Mouse (Mus musculus): Measurements from ENCODE around the gene Acot11. TPM values are rescaled to one million over a fixed set of nuclear protein-coding genes. Genes with fewer than 3 reads are reported as not detected.
"Not testable (repeated sequence)": the region's sequence is repeated elsewhere in the genome, so short reads cannot be mapped to it uniquely, and the experiment has no call there.

The Acot11 gene
- total RNA-seq, 2 experiments from 2014 or later = 51.7 to 54.1 TPM

GRCm38 (mm10) chr4:106805890-106806289 is 1.1 kb upstream of the Acot11 start:
- intact Hi-C loops (cut with DNase I) = no loop called here
- no peak for DNase-seq (ENCODE audit: extremely low spot score in 1 of 2, low spot score in 2 of 2)
- TF ChIP-seq CTCF (IDR thresholded peaks at IDR 0.05) = peak; percentile 5
- no peak overlapping the region for H3K27ac ChIP-seq
- no peak overlapping the region for H3K4me3 ChIP-seq

- no peak for DNase-seq (ENCODE audit: extremely low spot score in 1 of 2, low spot score in 2 of 2)
- no peak for TF ChIP-seq CTCF (IDR thresholded peaks at IDR 0.05)
- Histone ChIP-seq H3K4me3 (no peak overlapping the region), H3K27ac (no peak overlapping the region)
- intact Hi-C loops (cut with DNase I) = no loop called here
Observed at GRCm38 (mm10) chr4:106804201-106804909, 443 bp downstream of the Acot11 start.

- Histone ChIP-seq H3K4me3 (no peak overlapping the region), H3K27ac (no peak overlapping the region)
- intact Hi-C loops (cut with DNase I) = no loop called here
- TF ChIP-seq CTCF (IDR thresholded peaks at IDR 0.05) = peak; percentile 25; the same call in 1 of the 2 replicates
- no peak for DNase-seq (ENCODE audit: extremely low spot score in 1 of 2, low spot score in 2 of 2)
Observed at GRCm38 (mm10) chr4:106803781-106804180, 1.0 kb downstream of the Acot11 start.

- peak overlapping the region; percentile 16 for H3K4me3 ChIP-seq
- DNase-seq (ENCODE audit: extremely low spot score in 1 of 2, low spot score in 2 of 2) = peak; percentile 78 to 80
- no peak overlapping the region for H3K27ac ChIP-seq
- intact Hi-C loops (cut with DNase I) = loop anchor here (1.0 to 5.0 kb wide), 3 partner anchors 22 to 362 kb away; no protein-coding TSS in a partner anchor
- TF ChIP-seq CTCF (IDR thresholded peaks at IDR 0.05) = peak; percentile 72
Observed at GRCm38 (mm10) chr4:106799772-106800336, 4.9 kb downstream of the Acot11 start.

GRCm38 (mm10) chr4:106798908-106799546 is 5.8 kb downstream of the Acot11 start:
- peak overlapping the region; percentile 16 for H3K4me3 ChIP-seq
- no peak overlapping the region; the same call in none of the 2 replicates for H3K27ac ChIP-seq

GRCm38 (mm10) chr4:106795289-106795688 is 9.5 kb downstream of the Acot11 start:
- no peak for TF ChIP-seq CTCF (IDR thresholded peaks at IDR 0.05)
- Histone ChIP-seq H3K27ac (no peak overlapping the region), H3K4me3 (no peak overlapping the region)
- DNase-seq (ENCODE audit: extremely low spot score in 1 of 2, low spot score in 2 of 2) = no peak
- intact Hi-C loops (cut with DNase I) = loop anchor here (5.0 kb wide), 1 partner anchor 367 kb away; no protein-coding TSS in a partner anchor

More at GRCm38 (mm10) chr4:106798908-106799546, 5.8 kb downstream of the Acot11 start:
- no peak for TF ChIP-seq CTCF (IDR thresholded peaks at IDR 0.05)
- intact Hi-C loops (cut with DNase I) = loop anchor here (1.0 to 5.0 kb wide), 2 partner anchors 21 to 363 kb away; no protein-coding TSS in a partner anchor
- no peak for DNase-seq (ENCODE audit: extremely low spot score in 1 of 2, low spot score in 2 of 2)

GRCm38 (mm10) chr4:106794247-106794646 is 10.6 kb downstream of the Acot11 start:
- Histone ChIP-seq H3K27ac (no peak overlapping the region), H3K4me3 (no peak overlapping the region)
- no peak for TF ChIP-seq CTCF (IDR thresholded peaks at IDR 0.05)
- DNase-seq (ENCODE audit: extremely low spot score in 1 of 2, low spot score in 2 of 2) = no peak
- intact Hi-C loops (cut with DNase I) = no loop called here

- DNase-seq (ENCODE audit: extremely low spot score in 1 of 2, low spot score in 2 of 2); intact Hi-C loops (cut with DNase I); H3K4me3 ChIP-seq; H3K27ac ChIP-seq: not testable (repeated sequence)
Observed at GRCm38 (mm10) chr4:106793826-106794225, 11.0 kb downstream of the Acot11 start.

GRCm38 (mm10) chr4:106792276-106792675 is 12.5 kb downstream of the Acot11 start:
- Histone ChIP-seq H3K4me3 (no peak overlapping the region), H3K27ac (no peak overlapping the region)
- no peak for TF ChIP-seq CTCF (IDR thresholded peaks at IDR 0.05)
- no peak for DNase-seq (ENCODE audit: extremely low spot score in 1 of 2, low spot score in 2 of 2)
- intact Hi-C loops (cut with DNase I) = no loop called here

GRCm38 (mm10) chr4:106790938-106791337 is 13.9 kb downstream of the Acot11 start:
- no peak for TF ChIP-seq CTCF (IDR thresholded peaks at IDR 0.05)
- DNase-seq (ENCODE audit: extremely low spot score in 1 of 2, low spot score in 2 of 2) = no peak
- Histone ChIP-seq H3K4me3 (no peak overlapping the region), H3K27ac (no peak overlapping the region)
- intact Hi-C loops (cut with DNase I) = no loop called here

- intact Hi-C loops (cut with DNase I); DNase-seq (ENCODE audit: extremely low spot score in 1 of 2, low spot score in 2 of 2); H3K4me3 ChIP-seq: not testable (repeated sequence)
- H3K27ac ChIP-seq = peak overlapping the region; percentile 22; the same call in 1 of the 2 replicates
- TF ChIP-seq CTCF (IDR thresholded peaks at IDR 0.05) = peak; percentile 5; the same call in 1 of the 2 replicates
Observed at GRCm38 (mm10) chr4:106790218-106790617, 14.6 kb downstream of the Acot11 start.

- DNase-seq (ENCODE audit: extremely low spot score in 1 of 2, low spot score in 2 of 2) = peak in 1 of 2 experiments; percentile 26
- intact Hi-C loops (cut with DNase I) = loop anchor here (5.0 kb wide), 1 partner anchor 157 kb away; no protein-coding TSS in a partner anchor
- H3K4me3 ChIP-seq = no peak overlapping the region
- H3K27ac ChIP-seq = peak overlapping the region; percentile 22; the same call in 1 of the 2 replicates
- TF ChIP-seq CTCF (IDR thresholded peaks at IDR 0.05) = no peak
Observed at GRCm38 (mm10) chr4:106789705-106790104, 15.1 kb downstream of the Acot11 start.

Measured in left cerebral cortex, adult 2 months (tissue).